Mouse (Mus musculus) C2C12 (cell line): Measurements from ENCODE around the gene Racgap1.

Source experiments
- CEBPB ChIP-seq: IDR thresholded peaks from one replicate; pipeline ENCODE4 v1.6.1; 2011; ENCODE audit warnings: low read depth, mild to moderate bottlenecking, control low read depth, moderate library complexity
- CTCF ChIP-seq: IDR thresholded peaks from one replicate; pipeline ENCODE4 v1.5.1; 2011; ENCODE audit not compliant: control insufficient read depth, insufficient read depth, insufficient read length
- MAX ChIP-seq: IDR thresholded peaks from one replicate; pipeline ENCODE4 v1.6.1; 2011; ENCODE audit warnings: mild to moderate bottlenecking, control low read depth
- MYOD1 ChIP-seq: IDR thresholded peaks from one replicate; pipeline ENCODE4 v1.6.1; 2011; ENCODE audit warnings: low read depth; ENCODE audit not compliant: control insufficient read depth, insufficient read length
- MYOG ChIP-seq: IDR thresholded peaks from one replicate; pipeline ENCODE4 v1.6.1; 2011; ENCODE audit not compliant: control insufficient read depth, insufficient read length; ENCODE audit errors: extremely low read depth
- USF1 ChIP-seq: IDR thresholded peaks from one replicate; pipeline ENCODE4 v1.6.1; 2011; ENCODE audit warnings: low read depth, mild to moderate bottlenecking, control low read depth, moderate library complexity

DNA sequence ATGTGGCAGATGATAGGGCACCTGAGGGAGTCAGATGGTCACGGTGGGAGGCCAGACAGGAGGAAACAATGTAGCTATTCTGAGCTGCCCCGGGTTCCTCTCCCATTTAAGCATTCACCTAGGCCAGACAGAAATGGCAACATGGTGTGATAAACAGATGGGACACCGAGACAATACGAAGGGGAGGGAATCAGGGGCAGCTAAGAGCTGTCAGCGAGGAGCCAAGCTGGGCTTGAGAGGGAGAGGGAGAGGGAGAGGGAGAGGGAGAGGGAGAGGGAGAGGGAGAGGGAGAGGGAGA is 49.7 kb downstream of the Racgap1 start:
- no peak for TF ChIP-seq MAX
- no peak for TF ChIP-seq CTCF
- TF ChIP-seq USF1: no peak
- no peak for TF ChIP-seq CEBPB
- TF ChIP-seq MYOD1: no peak
- no peak for TF ChIP-seq MYOG
